Mouse (Mus musculus) heart, adult 8-10 months (tissue): ENCODE results near the gene Ptprn2. TPM values are rescaled to one million over a fixed set of nuclear protein-coding genes. Genes with fewer than 3 reads are reported as not detected.

Experiments
- DNase-seq: peaks from one replicate; pipeline ENCODE4 v3.0.0; 2022; ENCODE audit warnings: low spot score
- total RNA-seq, 4 experiments: library from RNA; stranded (reverse); gene quantifications; 2 replicates each; pipeline ENCODE4 v1.2.4; 2022

The Ptprn2 gene
- total RNA-seq, 4 experiments from 2014 or later = 0.06 to 0.17 (median 0.14) TPM; not detected in 1

- no peak for DNase-seq
These were observed 290.9 kb downstream of the Ptprn2 start for GRCm38 (mm10) chr12:116776447-116776846.

GRCm38 (mm10) chr12:116778095-116779090 is 292.9 kb downstream of the Ptprn2 start:
- no peak for DNase-seq

- no peak for DNase-seq
These were observed 294.9 kb downstream of the Ptprn2 start for GRCm38 (mm10) chr12:116780419-116780818.

GRCm38 (mm10) chr12:116785731-116786130 is 300.2 kb downstream of the Ptprn2 start:
- no peak for DNase-seq

- DNase-seq = no peak
These were observed 302.8 kb downstream of the Ptprn2 start for GRCm38 (mm10) chr12:116788346-116788745.

GRCm38 (mm10) chr12:116803331-116803730 is 317.8 kb downstream of the Ptprn2 start:
- DNase-seq = no peak

- DNase-seq = no peak
These were observed 319.2 kb downstream of the Ptprn2 start for GRCm38 (mm10) chr12:116804712-116805111.

GRCm38 (mm10) chr12:116805129-116805809 is 319.7 kb downstream of the Ptprn2 start:
- DNase-seq = no peak

- no peak for DNase-seq
These were observed 320.6 kb downstream of the Ptprn2 start for GRCm38 (mm10) chr12:116806089-116806488.

GRCm38 (mm10) chr12:116813012-116813411 is 327.5 kb downstream of the Ptprn2 start:
- no peak for DNase-seq

GRCm38 (mm10) chr12:116819836-116820235 is 334.3 kb downstream of the Ptprn2 start:
- no peak for DNase-seq

- no peak for DNase-seq
These were observed 337.8 kb downstream of the Ptprn2 start for GRCm38 (mm10) chr12:116823341-116823740.

GRCm38 (mm10) chr12:116827748-116828147 is 342.2 kb downstream of the Ptprn2 start:
- no peak for DNase-seq

GRCm38 (mm10) chr12:116838611-116839192 is 353.2 kb downstream of the Ptprn2 start:
- DNase-seq = no peak

GRCm38 (mm10) chr12:116842723-116843272 is 357.3 kb downstream of the Ptprn2 start:
- DNase-seq = no peak

- DNase-seq = no peak
These were observed 360.7 kb downstream of the Ptprn2 start for GRCm38 (mm10) chr12:116846220-116846619.

GRCm38 (mm10) chr12:116847021-116847420 is 361.5 kb downstream of the Ptprn2 start:
- DNase-seq = no peak

GRCm38 (mm10) chr12:116856307-116856706 is 370.8 kb downstream of the Ptprn2 start:
- DNase-seq = no peak

GRCm38 (mm10) chr12:116861360-116862017 is 376.0 kb downstream of the Ptprn2 start:
- DNase-seq = no peak

GRCm38 (mm10) chr12:116863291-116863899 is 377.9 kb downstream of the Ptprn2 start:
- DNase-seq = no peak
